Mouse (Mus musculus) neural tube, embryonic 13.5 days (tissue): Measurements from ENCODE around the gene AI987944. TPM values are rescaled to one million over a fixed set of nuclear protein-coding genes. Genes with fewer than 3 reads are reported as not detected.
A peak's percentile ranks its signal among the peaks of the same experiment; 100 is the strongest.

Experiments used
- ATAC-seq: fragments of 200-750 bp; cut with Nextera tagmentation; 2 replicates; pipeline ENCODE4 v1.8.0; 2017; ENCODE audit warnings: low read depth, mild to moderate bottlenecking, moderate TSS enrichment, moderate library complexity
- H3K27ac ChIP-seq: fragments of 300-500 bp; sonication (generic); replicated peaks from 2 replicates; pipeline ENCODE4 v1.5.1; 2015; ENCODE audit warnings: moderate library complexity, mild to moderate bottlenecking, inconsistent platforms
- H3K27me3 ChIP-seq: fragments of 300-500 bp; sonication (generic); 2 replicates; pipeline ENCODE4 v1.6.1; 2015; ENCODE audit warnings: mild to moderate bottlenecking, inconsistent platforms
- H3K36me3 ChIP-seq: fragments of 300-500 bp; sonication (generic); 2 replicates; pipeline ENCODE4 v1.6.1; 2015; ENCODE audit warnings: mild to moderate bottlenecking, inconsistent platforms
- H3K4me1 ChIP-seq: fragments of 300-500 bp; sonication (generic); replicated peaks from 2 replicates; pipeline ENCODE4 v1.6.1; 2015; ENCODE audit warnings: inconsistent platforms
- H3K4me2 ChIP-seq: fragments of 300-500 bp; sonication (generic); 2 replicates; pipeline ENCODE4 v1.6.1; 2015; ENCODE audit warnings: inconsistent platforms, mild to moderate bottlenecking, moderate library complexity
- H3K4me3 ChIP-seq: fragments of 300-500 bp; sonication (generic); 2 replicates; pipeline ENCODE4 v1.5.1; 2015; ENCODE audit warnings: mild to moderate bottlenecking, inconsistent platforms
- H3K9ac ChIP-seq: fragments of 300-500 bp; sonication (generic); 2 replicates; pipeline ENCODE4 v1.6.1; 2015; ENCODE audit warnings: moderate library complexity, mild to moderate bottlenecking, inconsistent platforms
- H3K9me3 ChIP-seq: fragments of 300-500 bp; sonication (generic); 2 replicates; pipeline ENCODE4 v1.6.1; 2016; ENCODE audit warnings: inconsistent platforms
- WGBS: fragments of 180-500 bp; shearing (Covaris S2); methylation state at CpG from one replicate; pipeline ENCODE4 v1.1.7; 2015; 5-methylcytosine and 5-hydroxymethylcytosine counted together
- polyA plus RNA-seq: library from polyadenylated mRNA; unstranded; fragments of >200 nt; fragmentation: Nextera tagmentation; extraction: Ambion mirVana; gene quantifications from 2 replicates; pipeline ENCODE4 v1.2.1, GENCODE M21; 2015

The AI987944 gene
- polyA plus RNA-seq: 8.0 TPM in 2 replicates

GRCm38 (mm10) chr7:41393048-41393971 lies at the start of gene AI987944:
AI987944 (minus strand) TSS chr7:41393379.
- Histone ChIP-seq H3K9me3 (no peaks in the 10 kb centered on the region), H3K4me1 (peaks cover 6% of the 10 kb centered on the region; the same call in 1 of the 2 replicates), H3K27me3 (no peaks in the 10 kb centered on the region), H3K4me3 (peak within 1 kb of the TSS; percentile 51), H3K27ac (peak within 1 kb of the TSS; percentile 83), H3K9ac (peak within 1 kb of the TSS; percentile 64), H3K4me2 (peak within 1 kb of the TSS; percentile 58), H3K36me3 (no peaks in the 10 kb centered on the region)
- peak; percentile 99 for ATAC-seq
- under 1% methylated on average over 25 of the region's 25 CpGs for WGBS

- ATAC-seq: peak; percentile 52
- Histone ChIP-seq H3K27ac (no peak overlapping the region), H3K4me2 (peak overlapping the region; percentile 36), H3K36me3 (no peaks in the 10 kb centered on the region), H3K27me3 (no peaks in the 10 kb centered on the region), H3K4me1 (peaks cover 6% of the 10 kb centered on the region; the same call in 1 of the 2 replicates), H3K9me3 (no peaks in the 10 kb centered on the region), H3K9ac (no peak overlapping the region), H3K4me3 (0 out of 2 replicates have a peak overlapping the region, but pooled peaks have one; percentile 6)
- WGBS: 76% methylated on average over 4 of the region's 4 CpGs
Observed at GRCm38 (mm10) chr7:41394130-41394529, 951 bp upstream of the AI987944 start.

Other genes starting within 250 kb of the AI987944 start
- gene Gm5592, start 239.5 kb downstream of the AI987944 start, polyA plus RNA-seq: not detected in 2 replicates
- gene Vmn2r57, start 55.3 kb upstream of the AI987944 start, polyA plus RNA-seq: 0.18 and 0.27 TPM in 2 replicates
- 0.08 and 0.17 TPM in 2 replicates for gene Gm20449, start 106.0 kb upstream of the AI987944 start, polyA plus RNA-seq
- gene AW146154, start 106.5 kb upstream of the AI987944 start, polyA plus RNA-seq: 3.5 and 4.0 TPM in 2 replicates
- gene Gm6871, start 180.3 kb upstream of the AI987944 start, polyA plus RNA-seq: not detected in 2 replicates
- gene 2610021A01Rik, start 205.9 kb upstream of the AI987944 start, polyA plus RNA-seq: 13.6 and 15.2 TPM in 2 replicates
- gene Zfp788, start 239.8 kb upstream of the AI987944 start, polyA plus RNA-seq: 24.8 and 31.2 TPM in 2 replicates